Mouse (Mus musculus) inflammation-experienced regulatory T-cells, adult 6 months (primary cell): Measurements from ENCODE around the gene Lrrc15. TPM values are rescaled to one million over a fixed set of nuclear protein-coding genes. Genes with fewer than 3 reads are reported as not detected.

Source experiments
- ATAC-seq: one replicate; pipeline ENCODE4 v1.8.0; 2017
- polyA plus RNA-seq, 3 experiments: library from polyadenylated mRNA; unstranded; fragments of 100-300 nt; shearing (Covaris generic); gene quantifications; one replicate each; pipeline ENCODE4 v1.2.1; 2017

Lrrc15 gene
- polyA plus RNA-seq = under 1 TPM in 1 of 3 experiments, not detected in 2; 0.07 TPM

DNA sequence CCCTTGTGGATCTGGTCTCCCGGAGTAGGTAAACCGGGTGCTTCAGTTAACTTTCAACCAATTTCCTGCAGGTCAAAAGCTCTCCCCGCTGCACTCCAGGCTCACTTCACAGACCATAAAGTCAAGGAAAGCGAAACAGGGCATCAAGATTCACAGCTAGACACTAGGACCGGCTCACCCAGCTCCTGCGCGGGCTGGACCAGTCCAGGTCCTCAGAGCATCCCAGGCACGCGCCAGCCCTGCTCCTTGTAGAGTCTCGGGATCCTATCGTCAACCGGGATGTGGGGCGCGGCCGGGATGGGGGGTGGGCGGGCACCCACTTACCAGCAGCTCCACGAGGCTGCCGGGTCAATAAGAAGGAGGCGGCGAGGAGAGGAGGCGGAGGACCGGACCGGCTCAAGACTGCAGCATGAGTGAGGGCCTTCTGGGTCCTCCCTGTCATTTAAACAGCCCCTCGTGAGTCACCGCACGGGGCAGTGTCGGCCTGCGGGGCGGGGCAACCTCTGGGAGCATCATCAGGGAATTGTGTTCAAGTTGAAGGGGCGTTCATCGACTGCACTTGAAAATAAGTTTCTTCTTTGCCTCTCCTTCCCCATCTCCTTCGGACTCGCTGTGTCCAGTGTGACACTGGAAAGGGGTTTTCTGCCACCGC is at the start of gene Lrrc15:
Lrrc15 (minus strand) TSS at position 413 of the 652 bp plus-strand sequence.
- no peak for ATAC-seq

- peak; percentile 45 for ATAC-seq
Measured at GRCm38 (mm10) chr16:30314236-30314635, 31.2 kb upstream of the Lrrc15 start.

- no peak for ATAC-seq
Measured at GRCm38 (mm10) chr16:30310647-30311046, 27.6 kb upstream of the Lrrc15 start, which contains the start of gene Gp5. Gp5 (minus strand) TSS chr16:30310779.

DNA sequence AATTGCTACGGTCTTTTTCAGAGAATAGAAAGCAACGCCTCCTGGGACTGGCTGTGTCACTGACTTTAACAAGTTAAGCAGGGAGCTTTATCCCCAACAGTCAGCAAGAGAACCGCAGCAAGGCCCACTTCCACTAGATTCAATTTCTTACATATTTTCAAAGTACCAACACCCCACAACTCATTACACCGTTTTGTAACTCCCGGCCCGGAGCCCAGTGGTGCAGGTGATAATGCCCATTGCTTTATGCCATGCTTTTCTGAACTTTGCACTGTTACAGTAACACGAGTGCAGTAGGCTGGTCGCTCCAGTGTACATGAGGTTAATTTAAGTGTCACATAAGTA is 27.1 kb upstream of the Lrrc15 start:
- no peak for ATAC-seq

DNA sequence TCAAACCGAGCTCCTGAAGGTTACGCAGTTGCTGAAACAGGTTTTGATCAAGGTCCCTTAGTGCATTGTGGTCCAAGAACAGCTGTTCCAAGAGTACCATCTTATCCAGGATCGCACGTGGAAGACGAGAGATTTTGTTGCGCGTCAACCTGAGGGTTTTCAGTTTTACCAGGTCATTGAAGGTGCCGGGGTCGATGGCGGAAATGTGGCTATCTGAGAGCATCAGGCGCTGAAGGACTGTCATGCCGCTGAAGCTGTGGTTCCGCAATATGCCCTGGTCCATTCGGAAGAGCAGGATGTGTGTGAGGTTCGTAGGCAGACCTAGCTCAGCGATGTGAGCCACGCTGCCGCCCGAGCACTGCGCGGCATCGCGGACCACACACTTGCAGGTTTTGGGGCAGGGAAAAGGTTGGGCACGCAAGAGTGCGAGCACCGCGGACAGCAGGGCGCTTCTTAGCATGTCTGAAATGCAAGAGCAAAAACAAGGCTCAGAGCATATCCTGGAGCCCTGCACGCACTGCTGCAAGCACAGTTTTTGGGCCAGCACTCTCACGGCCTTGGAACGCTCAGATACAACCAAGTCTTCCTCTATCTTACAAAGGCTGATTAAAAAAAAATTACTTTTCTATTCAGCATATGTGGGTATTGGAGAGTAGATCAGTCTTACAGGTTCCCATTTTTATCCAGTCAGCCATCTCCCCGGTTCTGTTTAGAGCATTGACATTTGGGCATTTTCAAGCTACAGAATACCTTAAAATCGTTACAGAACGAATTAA is 26.5 kb upstream of the Lrrc15 start:
- ATAC-seq = peak; percentile 34

DNA sequence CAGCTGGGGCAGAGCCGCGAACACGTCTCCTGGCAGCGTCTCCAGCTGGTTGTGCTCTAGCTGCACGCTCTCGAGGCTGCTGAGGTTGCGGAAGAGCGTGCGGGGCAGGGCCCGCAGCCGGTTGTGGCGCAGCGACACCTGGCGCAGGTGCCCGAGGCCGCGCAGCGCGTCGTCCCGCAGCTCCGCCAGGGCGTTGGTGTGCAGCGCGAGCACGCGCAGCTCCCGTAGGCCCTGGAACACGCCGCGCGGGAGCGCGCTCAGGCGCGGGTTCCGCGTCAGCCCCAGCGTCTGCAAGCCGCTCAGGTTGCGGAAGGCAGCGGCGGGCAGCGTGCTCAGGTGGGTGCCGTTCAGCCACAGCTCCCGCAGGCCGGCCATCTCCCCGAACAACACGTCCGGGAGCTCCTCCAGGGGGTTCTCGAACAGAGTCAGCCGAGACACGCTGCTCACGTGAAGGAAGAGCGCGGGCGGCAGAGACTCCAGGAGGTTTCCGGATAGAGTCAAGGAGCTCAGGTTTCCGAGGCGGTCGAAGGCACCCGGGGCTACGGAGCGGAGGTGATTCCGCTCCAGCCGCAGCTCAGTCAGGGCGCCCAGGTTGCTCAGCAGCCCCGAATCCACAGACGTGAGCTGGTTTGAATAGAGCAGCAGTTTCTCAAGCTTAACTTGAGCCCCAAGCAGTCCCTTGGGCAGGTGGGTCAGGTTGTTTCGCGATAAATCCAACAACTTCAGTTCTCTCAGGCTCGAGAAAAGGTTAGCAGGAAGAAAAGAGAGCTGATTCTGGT is 25.7 kb upstream of the Lrrc15 start:
- ATAC-seq = peak; percentile 64

DNA sequence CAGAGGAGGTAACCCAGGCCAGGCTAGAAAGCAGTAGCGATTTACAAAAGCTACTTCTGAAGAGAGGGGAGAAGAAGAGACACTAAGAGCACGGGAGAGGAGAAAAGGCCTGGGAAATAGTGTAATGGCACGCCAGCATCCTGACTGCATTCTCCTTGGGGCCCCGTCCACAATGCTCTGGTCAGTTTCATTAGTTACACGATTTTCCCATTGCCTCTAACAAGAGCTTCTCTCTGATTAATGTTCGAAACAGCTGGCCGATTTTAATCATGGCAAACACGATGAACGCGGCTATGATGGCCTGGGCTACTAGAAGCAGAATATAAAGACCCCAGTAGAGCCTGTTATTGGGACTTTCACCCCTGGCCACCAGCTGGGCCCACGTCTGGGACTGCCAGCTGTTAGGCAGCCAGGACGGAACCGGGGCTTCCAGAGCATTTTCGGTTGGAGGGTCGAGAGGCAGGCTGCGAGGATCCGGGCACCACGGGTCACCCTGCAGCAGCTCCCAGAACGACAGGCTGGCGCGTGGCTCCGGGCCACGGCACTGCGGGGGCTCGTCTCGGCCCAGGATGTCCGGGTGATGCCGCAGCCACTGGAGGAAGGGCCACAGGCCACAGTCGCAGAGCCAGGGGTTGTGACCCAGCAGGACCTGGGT is 25.0 kb upstream of the Lrrc15 start:
- ATAC-seq = no peak

DNA sequence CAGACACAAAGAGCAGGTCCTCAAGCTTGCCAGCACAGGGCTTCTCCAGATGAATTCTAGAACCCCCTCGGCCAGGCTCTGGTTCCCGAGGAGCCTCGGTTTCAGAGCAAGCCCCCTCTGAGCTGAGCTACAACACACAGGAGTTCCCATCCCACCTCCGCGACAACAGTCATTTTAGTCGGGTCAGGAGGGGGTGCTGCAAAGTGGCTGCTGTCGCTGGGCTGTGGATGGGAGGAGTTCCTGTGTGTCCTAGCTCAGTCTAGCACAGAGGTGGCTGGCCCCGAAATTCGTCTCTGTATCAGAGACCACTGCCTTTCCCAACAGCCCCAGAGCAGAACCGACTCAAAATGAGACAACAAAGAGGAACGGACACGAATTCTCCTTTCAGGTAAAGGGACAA is 24.2 kb upstream of the Lrrc15 start:
- ATAC-seq = no peak

GRCm38 (mm10) chr16:30306102-30306501 is 23.0 kb upstream of the Lrrc15 start:
- no peak for ATAC-seq

DNA sequence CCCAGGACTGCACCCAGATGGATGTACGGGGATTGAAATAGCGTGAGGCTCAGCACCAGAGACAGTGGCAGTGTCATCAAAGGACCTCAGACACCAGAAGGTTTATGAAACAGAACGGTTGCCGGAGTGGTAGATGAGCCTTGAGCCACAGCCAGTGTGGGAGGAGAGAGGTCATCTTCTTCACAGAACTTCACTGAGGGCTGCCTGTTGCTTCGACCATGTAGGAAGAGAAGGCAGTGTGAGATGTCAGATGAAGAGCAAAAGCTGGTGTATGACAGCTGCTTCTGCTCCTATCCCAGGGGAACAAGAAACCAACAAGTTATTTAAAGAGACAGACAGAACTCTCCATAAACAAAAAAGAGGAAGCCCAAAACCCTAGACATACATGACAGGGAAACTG is 21.2 kb upstream of the Lrrc15 start:
- ATAC-seq = no peak

- no peak for ATAC-seq
Measured at GRCm38 (mm10) chr16:30303411-30303810, 20.4 kb upstream of the Lrrc15 start.

GRCm38 (mm10) chr16:30302686-30303085 is 19.6 kb upstream of the Lrrc15 start:
- no peak for ATAC-seq

DNA sequence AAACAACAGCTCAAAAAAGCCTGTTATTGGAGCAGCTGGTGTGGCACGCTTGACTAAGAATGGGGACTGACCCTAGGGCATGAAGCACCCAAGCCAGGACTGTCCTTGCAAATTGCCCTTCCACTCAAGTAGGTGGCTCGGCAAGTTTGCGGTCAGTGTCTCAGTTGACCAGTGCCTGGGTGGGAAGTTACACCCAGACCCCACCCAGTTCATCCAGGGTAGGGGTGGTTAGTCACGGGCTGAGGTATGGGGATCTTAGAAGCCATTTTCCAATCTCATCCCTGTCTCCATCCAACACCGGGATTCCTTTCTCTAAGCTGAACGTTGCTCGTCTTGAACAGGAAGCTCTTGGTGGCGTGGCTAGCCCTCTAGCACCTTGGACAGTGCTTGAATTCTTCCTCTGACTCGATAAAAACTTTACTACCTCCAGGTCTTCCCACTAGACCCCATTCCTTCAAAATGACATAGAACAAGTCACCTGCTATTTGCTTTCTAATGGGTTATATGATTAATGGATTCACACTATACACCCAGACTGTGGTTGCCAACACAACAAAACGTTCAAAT is 16.7 kb upstream of the Lrrc15 start:
- ATAC-seq = no peak

- no peak for ATAC-seq
Measured at GRCm38 (mm10) chr16:30297450-30297849, 14.4 kb upstream of the Lrrc15 start.

DNA sequence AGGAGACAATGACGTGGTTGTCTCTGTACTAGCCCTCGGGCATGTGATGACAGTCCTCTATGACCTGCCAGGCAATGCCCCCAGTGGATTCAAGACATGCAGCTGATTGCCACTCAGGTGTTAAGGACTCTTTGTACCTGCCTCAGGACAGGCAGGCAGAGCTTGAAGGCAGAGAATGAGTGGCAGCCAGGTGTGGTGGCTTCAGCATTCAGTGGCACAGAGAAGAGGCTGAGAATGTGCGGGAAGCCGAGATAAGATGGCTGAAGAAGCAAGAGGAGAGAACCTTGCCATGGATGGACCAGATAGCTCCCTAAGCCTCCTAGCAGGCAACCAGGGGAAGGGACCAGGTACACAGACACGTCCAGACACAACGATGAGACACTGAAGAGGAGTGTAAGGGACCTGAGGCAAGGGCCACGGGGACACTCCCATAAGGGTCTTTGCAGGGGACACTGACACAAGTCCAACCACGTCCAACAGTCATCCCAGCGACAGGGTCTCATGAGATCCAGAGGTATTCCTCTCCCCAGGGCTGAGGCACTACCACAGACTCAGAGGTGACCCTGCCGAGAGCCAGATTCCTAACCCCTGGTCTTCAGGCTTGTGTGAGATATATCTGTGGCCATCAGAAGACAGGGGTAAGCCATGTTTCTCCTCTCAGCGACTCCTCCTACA is 13.7 kb upstream of the Lrrc15 start:
- no peak for ATAC-seq

DNA sequence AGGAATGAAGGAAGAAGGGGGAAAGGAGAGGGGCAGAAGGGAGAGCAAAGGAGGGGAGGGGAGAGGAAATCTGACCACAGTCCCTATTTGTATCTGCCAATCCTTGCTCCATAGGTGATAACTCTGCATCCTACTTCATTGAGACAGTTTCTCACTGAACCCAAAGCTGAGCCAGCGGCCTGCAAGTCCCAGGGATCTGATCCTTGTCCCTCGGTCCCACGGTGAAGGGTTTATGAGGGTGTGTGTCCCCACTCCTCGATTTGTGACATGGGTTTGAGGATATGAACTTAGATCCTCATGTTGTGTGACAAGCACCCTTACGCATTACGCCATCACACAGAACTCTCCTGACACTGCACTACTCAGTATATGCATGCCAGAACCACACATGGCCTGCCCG is 12.1 kb upstream of the Lrrc15 start:
- no peak for ATAC-seq

DNA sequence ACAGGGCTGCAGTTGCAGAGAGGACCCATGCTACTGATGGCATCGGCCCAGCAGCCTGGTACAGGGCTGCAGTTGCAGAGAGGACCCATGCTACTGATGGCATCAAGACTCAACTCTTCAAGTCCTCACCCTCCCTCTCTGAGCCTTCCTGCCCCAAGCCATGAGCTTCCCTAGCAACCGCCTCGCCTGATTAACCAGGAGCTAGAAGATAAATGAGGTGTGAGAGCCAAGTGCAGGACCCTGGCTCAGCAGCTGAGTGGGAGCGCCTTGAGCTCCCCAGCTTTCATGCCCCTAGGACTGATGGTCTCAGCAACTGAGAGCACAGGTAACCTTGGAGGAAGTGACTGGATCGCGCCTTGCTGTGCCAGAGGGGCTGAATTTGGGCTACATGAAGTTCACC is 7.4 kb upstream of the Lrrc15 start:
- ATAC-seq = no peak

DNA sequence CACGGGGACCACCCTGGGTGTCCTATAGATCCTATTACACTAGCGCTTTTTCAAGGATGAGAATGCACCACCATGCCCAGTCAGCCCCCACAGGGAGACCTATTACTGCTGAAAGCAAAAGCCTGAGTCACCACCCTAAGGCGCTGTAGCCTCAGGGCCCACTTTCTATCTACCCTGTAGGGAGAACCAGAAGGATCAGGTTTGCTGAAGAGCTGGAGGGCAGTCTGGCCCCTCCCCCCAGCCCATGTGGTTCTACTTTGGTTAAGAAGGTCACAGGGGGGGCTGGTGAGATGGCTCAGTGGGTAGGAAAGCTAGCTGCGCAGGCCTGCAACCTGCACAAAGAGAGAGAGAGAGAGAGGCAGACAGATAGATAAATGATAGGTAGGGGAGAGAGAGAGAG is 2.6 kb upstream of the Lrrc15 start:
- no peak for ATAC-seq

DNA sequence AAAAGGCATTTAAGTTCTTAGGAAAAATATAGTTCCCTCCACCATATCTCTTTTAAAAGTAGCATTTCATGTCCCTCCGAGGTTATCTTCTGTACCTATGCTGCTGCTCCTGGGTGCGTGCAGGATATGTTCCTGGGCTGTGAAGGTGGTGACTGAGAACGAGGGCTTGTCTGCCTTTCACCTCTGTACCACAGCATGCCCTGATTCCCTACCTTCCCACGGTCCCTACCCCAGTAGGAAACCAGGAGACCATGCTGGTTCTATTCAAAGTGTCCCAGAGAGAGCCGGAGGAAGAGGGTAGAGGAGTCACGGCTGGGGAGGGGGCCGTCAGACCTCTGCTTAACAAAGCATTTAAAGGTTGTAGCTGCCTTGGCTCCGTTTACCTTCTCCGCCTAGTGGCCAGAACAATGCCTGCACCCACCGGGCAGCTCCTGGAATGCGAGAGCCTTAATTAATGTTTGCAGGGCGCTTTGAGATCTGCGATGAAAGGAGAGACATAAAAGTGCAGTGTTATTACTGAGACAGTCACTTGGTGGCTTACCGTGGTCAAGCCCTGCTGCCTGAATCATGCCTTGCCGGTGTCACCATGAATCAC is 784 bp upstream of the Lrrc15 start:
- ATAC-seq = peak; percentile 56

DNA sequence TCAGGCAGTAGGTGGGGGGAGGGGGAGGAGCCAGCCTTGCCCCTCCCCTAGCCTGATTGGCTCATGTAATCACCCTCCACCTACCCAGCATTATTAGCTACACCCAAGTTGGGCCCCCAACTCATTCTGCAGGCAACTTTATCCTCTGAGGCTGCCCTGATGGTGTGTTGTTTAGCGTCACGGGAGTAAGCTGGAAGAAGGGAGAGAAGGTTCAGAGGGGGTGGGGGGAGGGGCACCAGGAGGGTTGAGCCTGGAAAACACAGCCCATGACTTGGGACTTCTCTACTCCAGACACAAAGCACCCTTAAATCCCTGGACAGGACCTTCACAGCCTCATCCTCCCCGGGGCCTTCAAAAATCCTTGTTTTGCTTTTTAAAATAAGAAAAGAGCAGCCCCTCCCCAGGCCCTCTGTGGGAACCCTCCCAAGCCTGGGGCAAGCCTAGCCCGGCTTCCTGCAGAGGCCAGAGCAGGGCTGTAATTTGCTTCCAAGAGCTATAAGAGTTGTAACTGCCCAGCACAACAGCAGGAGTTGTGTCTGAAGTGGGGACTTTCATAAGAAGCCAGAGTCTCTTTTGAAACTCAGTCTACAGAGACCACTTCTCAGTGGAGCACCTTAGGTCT is 2.3 kb downstream of the Lrrc15 start:
- no peak for ATAC-seq

DNA sequence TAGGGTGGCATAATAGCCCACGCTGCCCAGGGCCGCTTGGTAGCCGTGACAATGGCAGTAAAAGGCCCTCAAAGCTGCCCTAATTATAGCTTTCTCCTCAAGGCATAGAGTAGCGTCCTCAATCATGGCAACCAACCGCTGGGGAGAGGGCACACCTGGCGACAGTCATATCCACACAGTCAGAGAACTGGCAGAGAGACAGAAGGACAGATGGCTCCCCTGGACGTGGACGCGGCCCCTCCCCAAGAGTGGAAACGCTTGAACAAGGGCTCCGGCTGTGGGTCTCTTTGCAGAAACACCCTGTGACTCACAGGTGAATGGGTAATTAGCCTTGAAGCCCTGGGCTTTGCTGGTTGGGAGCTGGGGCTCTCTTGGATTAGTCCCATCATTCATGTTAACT is 4.7 kb downstream of the Lrrc15 start:
- no peak for ATAC-seq
